Mouse (Mus musculus): ENCODE data around the gene Nobox. TPM values are rescaled to one million over a fixed set of nuclear protein-coding genes. Genes with fewer than 3 reads are reported as not detected.

The Nobox gene
- polyA plus RNA-seq, 1 experiment from 2014 or later, result not detected

DNA sequence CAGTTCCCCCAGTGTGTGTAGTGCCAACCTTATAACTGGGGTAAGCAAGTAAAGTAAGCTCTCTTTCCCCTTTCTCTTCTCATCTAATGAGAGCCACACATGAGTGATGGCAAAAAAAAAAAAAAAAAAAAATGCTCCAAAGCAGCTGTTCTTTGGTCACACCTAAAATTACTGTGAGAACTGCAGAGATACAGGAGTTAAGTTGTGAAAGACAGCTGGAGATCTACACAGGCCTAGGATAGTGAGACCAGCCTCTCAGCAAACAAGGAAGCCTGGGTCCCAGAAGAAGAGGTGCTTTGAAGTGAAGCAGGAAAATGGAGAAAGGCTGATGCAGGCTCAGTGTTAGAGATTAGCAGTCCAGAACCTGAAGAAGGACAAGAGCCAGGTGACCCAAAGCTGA lies 3.2 kb upstream of the Nobox start:
- Histone ChIP-seq H3K36me3 (no peaks in the 10 kb centered on the region), H3K9me3 (no peaks in the 10 kb centered on the region), H3K4me1 (no peaks in the 10 kb centered on the region), H3K27me3 (no peaks in the 10 kb centered on the region), H3K4me2 (replicated peaks) (no peak overlapping the region), H3K4me3 (no peak overlapping the region), H3K27ac (replicated peaks) (no peak overlapping the region), H3K9ac (replicated peaks) (no peak overlapping the region)
- no peak for ATAC-seq (replicated peaks)

DNA sequence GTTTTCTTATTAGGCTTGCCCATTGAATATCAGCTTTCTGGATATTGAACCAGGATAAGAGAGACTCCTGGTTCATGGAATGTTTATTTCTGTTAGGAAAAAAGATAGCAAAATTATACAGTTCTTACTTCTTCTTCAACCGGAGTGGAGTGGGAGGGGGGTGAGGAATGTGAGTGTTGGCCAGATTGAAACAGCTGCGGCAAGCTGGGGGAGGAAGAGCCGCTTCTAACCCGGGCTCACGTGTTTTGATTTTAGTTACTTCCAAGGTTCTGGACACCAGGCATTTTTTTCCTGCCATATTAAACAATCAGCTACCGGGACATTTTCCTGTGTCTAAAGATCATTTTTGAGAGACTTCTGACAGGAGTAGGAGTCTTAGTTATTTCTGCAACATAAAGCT lies 717 bp upstream of the Nobox start:
- H3K4me1 ChIP-seq, result no peaks in the 10 kb centered on the region
- no peaks in the 10 kb centered on the region for H3K9me3 ChIP-seq
- 83% methylated on average over 6 of the region's 6 CpGs for WGBS
- H3K4me2 ChIP-seq (replicated peaks), result no peak overlapping the region
- H3K27ac ChIP-seq (replicated peaks), result no peak overlapping the region
- no peak overlapping the region for H3K9ac ChIP-seq (replicated peaks)
- no peak for ATAC-seq (replicated peaks)
- no peaks in the 10 kb centered on the region for H3K36me3 ChIP-seq
- H3K4me3 ChIP-seq, result no peak overlapping the region
- no peaks in the 10 kb centered on the region for H3K27me3 ChIP-seq

DNA sequence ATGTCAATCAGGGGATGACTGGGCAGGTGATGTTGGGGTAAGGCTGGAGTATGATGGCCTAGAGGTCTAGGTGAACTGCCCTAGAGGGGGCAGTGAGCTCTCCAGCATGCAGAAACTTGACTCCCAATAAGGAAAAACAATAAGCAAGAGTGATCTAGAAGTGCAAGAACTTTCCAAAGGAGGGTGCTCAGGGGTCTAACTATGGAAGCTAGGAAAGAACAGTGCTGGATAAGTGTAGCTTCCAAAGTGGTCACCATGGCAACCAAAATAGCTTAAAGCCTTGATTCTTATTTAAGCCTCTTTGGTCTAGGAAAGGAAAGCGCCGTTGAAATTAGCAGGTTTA lies 11.9 kb downstream of the Nobox start:
- WGBS, result 17% methylated on average over 2 of the region's 2 CpGs
- H3K27me3 ChIP-seq, result no peaks in the 10 kb centered on the region
- H3K9me3 ChIP-seq, result no peaks in the 10 kb centered on the region
- no peak overlapping the region for H3K27ac ChIP-seq (replicated peaks)
- peaks cover 11% of the 10 kb centered on the region for H3K4me1 ChIP-seq
- no peak overlapping the region for H3K4me2 ChIP-seq (replicated peaks)
- H3K9ac ChIP-seq (replicated peaks), result no peak overlapping the region
- H3K4me3 ChIP-seq, result no peak overlapping the region
- H3K36me3 ChIP-seq, result no peaks in the 10 kb centered on the region
- ATAC-seq (replicated peaks), result peak; percentile 60

DNA sequence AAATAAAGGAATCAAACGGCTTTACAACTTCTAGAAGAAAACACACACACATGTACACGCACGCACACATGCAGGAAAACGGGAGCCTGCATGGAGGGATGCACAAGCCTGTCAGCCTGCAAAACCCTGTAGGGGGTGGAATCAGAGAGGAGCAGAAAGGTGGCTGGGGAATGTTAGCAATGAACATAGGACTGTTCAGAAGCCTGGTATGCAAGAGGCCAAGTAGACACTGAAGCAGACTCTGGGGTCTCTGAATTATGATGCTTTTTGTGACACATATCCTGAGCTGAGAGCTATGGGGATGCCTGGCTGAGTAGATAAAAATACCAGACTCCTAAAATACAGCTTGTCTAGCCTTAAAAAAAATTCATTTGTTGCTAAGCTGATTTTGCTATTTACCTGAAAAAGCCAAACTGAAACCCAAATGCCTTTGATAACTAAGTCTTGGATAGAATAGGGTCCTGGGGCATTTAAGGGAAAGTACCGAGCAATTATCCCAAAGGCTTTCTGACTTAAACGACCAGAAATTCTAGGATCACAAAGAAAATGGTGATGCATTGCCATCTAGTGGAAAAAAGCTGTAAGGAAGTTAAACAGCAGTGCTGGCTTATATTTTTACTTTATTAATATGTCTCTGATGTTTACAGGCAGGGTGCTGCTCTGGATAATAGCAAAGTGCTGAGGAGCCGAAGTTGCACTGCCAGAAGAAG lies 12.4 kb downstream of the Nobox start:
- H3K27ac ChIP-seq (replicated peaks), result no peak overlapping the region
- no peak overlapping the region for H3K4me3 ChIP-seq
- no peaks in the 10 kb centered on the region for H3K9me3 ChIP-seq
- H3K9ac ChIP-seq (replicated peaks), result no peak overlapping the region
- WGBS, result 39% methylated on average over 7 of the region's 7 CpGs
- peaks cover 11% of the 10 kb centered on the region for H3K4me1 ChIP-seq
- no peak overlapping the region for H3K4me2 ChIP-seq (replicated peaks)
- peak; percentile 73 for ATAC-seq (replicated peaks)
- H3K36me3 ChIP-seq, result no peaks in the 10 kb centered on the region
- no peaks in the 10 kb centered on the region for H3K27me3 ChIP-seq

DNA sequence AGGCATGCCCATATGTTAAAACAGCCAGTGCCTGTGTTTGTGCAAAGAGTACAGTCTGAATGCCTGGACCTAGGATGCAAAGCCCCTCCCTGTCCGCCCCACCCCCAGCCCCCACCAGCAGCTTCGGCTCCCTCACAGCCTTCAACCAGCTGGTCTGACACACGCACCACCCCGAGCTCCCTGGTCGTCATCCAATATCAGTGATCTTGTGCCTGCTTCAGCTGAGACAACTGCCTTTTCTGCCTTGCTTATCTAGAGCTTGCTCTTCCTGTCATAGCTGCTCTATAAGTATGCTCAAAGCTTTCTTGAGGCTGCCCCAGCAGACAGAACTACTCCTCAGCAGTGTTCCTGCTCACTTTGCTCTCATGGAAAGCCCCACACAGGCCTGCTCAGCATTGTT lies 13.4 kb downstream of the Nobox start:
- ATAC-seq (replicated peaks), result peak; percentile 17; the same call in 1 of the 2 replicates
- no peaks in the 10 kb centered on the region for H3K9me3 ChIP-seq
- H3K27ac ChIP-seq (replicated peaks), result no peak overlapping the region
- H3K4me2 ChIP-seq (replicated peaks), result no peak overlapping the region
- WGBS, result 41% methylated on average over 5 of the region's 5 CpGs
- H3K9ac ChIP-seq (replicated peaks), result no peak overlapping the region
- H3K27me3 ChIP-seq, result no peaks in the 10 kb centered on the region
- no peak overlapping the region for H3K4me3 ChIP-seq
- H3K36me3 ChIP-seq, result no peaks in the 10 kb centered on the region
- peaks cover 11% of the 10 kb centered on the region for H3K4me1 ChIP-seq

DNA sequence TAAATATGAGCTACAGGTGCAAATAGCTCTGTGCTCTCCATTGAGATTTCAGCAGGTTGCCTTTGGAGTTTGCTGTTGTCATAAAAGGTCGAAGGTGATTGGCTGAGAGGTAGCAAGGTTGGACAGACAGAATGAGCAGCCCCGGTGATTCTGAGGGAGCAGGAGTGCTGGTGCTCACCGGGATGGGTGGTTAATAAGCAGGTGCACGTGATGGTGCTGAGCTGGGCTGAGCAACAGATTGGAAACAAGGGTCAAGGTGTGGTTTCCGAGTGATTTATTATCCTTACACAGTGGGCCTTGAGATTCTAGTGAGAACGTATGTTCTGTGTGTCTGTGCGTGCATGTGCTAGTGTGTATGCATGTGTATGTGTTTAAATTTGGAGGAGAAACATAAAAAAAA lies 16.2 kb downstream of the Nobox start:
- Histone ChIP-seq H3K9ac (replicated peaks) (no peak overlapping the region), H3K4me1 (peaks cover 11% of the 10 kb centered on the region), H3K27me3 (no peaks in the 10 kb centered on the region), H3K9me3 (no peaks in the 10 kb centered on the region), H3K27ac (replicated peaks) (no peak overlapping the region), H3K4me3 (no peak overlapping the region), H3K36me3 (no peaks in the 10 kb centered on the region), H3K4me2 (replicated peaks) (no peak overlapping the region)
- no peak for ATAC-seq (replicated peaks)
- 80% methylated on average over 7 of the region's 7 CpGs for WGBS

DNA sequence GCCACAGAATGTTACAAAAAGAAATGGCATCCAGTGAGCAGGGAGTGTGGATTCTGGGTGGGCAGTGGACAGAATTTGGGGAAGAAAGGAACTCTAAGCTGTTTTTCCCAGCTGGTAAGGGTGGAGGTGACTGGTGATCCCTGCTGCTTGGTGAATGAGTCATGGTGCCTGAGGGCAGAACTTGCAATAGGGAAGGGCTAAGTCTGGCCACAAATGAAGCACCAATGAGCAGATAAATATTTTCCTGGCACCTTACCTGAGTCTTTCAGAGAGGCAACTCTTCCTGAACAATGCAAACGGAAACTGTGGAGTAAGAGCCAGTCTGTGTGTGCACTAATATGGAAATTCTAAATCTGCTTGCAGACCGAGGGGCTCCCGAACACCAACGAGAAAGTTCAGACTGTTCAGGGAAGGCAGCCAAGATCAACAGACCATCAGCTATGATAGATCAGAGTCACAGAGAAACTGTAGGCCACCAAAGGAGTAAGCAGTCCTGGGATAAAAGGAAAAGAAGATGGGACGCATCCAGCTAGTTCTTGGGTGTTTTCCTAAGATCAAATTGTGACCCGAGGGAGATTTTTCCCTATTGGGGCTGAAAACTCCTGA lies 16.8 kb downstream of the Nobox start:
- Histone ChIP-seq H3K36me3 (no peaks in the 10 kb centered on the region), H3K4me1 (peaks cover 9% of the 10 kb centered on the region), H3K9ac (replicated peaks) (no peak overlapping the region), H3K9me3 (no peaks in the 10 kb centered on the region), H3K27me3 (no peaks in the 10 kb centered on the region), H3K4me3 (no peak overlapping the region), H3K27ac (replicated peaks) (no peak overlapping the region), H3K4me2 (replicated peaks) (no peak overlapping the region)
- no peak for ATAC-seq (replicated peaks)
- WGBS, result 80% methylated on average over 6 of the region's 6 CpGs

DNA sequence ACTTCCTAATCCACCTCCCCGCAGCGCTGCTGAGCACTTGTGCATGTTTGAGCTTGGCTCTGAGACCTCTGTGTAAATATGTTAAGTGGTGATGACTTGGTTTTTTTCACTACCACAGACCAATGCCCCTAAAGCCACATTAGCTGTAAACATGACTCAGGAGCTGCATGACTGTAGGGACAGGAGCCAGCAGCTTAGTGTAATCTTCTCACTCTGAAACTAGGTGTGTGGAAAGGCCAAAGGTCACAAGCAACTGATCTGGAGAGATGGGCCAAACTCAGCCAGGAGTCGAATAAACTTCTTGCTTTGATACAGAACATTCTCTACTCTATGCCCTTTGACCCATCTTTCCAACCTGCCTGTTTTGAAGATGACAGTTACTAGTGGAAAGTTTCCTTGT lies 17.3 kb downstream of the Nobox start:
- Histone ChIP-seq H3K9me3 (no peaks in the 10 kb centered on the region), H3K4me2 (replicated peaks) (no peak overlapping the region), H3K9ac (replicated peaks) (no peak overlapping the region), H3K27me3 (no peaks in the 10 kb centered on the region), H3K36me3 (no peaks in the 10 kb centered on the region), H3K27ac (replicated peaks) (no peak overlapping the region), H3K4me1 (0 out of 2 replicates have a peak, but pooled peaks cover 6% of the 10 kb centered on the region), H3K4me3 (no peak overlapping the region)
- WGBS, result 76% methylated on average over 3 of the region's 3 CpGs
- no peak for ATAC-seq (replicated peaks)

DNA sequence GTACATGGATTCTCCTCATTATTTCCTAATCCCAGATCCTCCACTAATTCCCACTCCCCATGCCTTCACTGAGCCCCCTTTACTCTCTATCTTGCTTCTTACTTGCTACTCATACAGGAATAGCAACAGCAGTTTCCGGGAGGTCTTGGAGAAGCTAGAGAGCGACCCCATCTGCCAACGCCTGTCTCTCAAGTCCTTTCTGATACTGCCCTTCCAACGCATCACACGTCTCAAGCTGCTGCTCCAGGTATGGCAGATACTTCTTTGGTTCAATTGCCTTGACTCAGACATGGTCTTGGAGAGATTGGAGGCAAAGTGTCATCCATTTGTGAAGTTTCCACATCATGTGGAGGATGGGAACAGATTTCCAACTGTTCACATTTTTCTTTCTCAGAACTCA lies 28.9 kb downstream of the Nobox start:
- H3K4me3 ChIP-seq, result no peak overlapping the region
- H3K9me3 ChIP-seq, result no peaks in the 10 kb centered on the region
- ATAC-seq (replicated peaks), result no peak
- no peak overlapping the region for H3K9ac ChIP-seq (replicated peaks)
- no peaks in the 10 kb centered on the region for H3K27me3 ChIP-seq
- no peaks in the 10 kb centered on the region for H3K4me1 ChIP-seq
- no peaks in the 10 kb centered on the region for H3K36me3 ChIP-seq
- H3K4me2 ChIP-seq (replicated peaks), result no peak overlapping the region
- WGBS, result 95% methylated on average over 5 of the region's 5 CpGs
- H3K27ac ChIP-seq (replicated peaks), result no peak overlapping the region

DNA sequence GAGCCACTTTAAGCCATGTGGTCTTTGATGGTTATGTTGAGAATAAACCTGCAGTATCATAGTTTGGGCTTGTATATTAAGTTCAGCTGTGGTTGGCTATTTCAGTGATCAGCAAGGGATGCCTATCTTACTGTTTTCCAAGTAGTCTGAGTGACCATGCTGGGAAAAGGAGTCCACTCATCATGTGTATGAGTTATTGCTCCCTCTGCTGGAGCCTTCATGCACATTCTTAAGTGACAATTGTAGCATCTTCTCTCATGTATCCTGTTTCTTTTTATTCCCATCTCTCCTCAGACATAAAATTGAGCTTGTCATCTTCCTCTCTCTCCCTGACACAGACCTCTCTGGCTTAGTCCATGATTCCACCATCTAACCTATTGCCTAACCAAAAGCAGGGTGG lies 31.1 kb downstream of the Nobox start:
- no peak overlapping the region for H3K4me2 ChIP-seq (replicated peaks)

DNA sequence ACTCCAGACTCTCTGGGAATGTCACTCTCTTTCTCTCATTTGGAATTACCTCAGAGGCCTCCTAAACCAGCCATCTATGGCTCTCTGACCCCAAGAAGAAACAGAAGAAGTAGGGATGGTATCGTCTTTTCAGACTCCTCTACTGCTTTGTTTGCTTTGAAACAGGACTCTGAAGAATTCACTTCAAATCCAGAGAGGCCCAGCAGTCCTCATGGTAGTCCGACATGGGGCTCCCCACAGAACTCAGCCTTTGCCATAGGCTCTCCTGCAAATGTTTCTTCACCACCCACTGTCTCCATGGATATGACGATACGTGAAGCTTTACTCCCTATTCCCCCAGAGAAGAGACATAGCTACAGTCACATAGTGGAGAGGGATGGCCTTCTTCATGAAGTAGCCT lies 35.2 kb downstream of the Nobox start:
- no peaks in the 10 kb centered on the region for H3K4me1 ChIP-seq
- ATAC-seq (replicated peaks), result no peak
- no peak overlapping the region for H3K4me3 ChIP-seq
- H3K9ac ChIP-seq (replicated peaks), result no peak overlapping the region
- no peaks in the 10 kb centered on the region for H3K27me3 ChIP-seq
- H3K4me2 ChIP-seq (replicated peaks), result no peak overlapping the region
- H3K27ac ChIP-seq (replicated peaks), result no peak overlapping the region
- H3K36me3 ChIP-seq, result no peaks in the 10 kb centered on the region
- 91% methylated on average over 4 of the region's 4 CpGs for WGBS
- H3K9me3 ChIP-seq, result no peaks in the 10 kb centered on the region

More for the DNA sequence above, 31.1 kb downstream of the Nobox start:
- Histone ChIP-seq H3K27me3 (no peaks in the 10 kb centered on the region), H3K36me3 (no peaks in the 10 kb centered on the region), H3K4me3 (no peak overlapping the region), H3K27ac (replicated peaks) (no peak overlapping the region), H3K9me3 (no peaks in the 10 kb centered on the region), H3K9ac (replicated peaks) (no peak overlapping the region), H3K4me1 (no peaks in the 10 kb centered on the region)
- ATAC-seq (replicated peaks), result no peak

DNA sequence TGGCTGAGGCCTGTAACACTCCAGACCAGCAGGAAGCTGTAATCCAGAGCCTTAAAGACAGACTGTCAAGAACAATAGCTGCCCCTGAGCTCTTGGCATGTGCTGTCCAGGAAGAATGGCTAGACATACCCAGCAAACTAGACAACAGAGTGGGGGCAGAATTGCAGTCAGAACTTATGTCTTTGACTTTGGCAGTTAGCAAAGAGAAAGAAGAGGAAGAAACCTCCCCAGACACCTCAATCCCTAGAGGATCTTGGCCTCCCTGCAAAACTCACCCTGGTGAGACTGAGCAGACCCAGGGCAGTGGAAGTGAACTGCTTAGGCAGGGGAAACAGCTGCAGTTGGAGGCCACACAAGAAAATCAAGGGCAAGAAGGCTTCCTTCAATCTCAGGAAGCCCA lies 36.8 kb downstream of the Nobox start:
- peaks cover 2% of the 10 kb centered on the region; the same call in 1 of the 2 replicates for H3K27me3 ChIP-seq
- H3K36me3 ChIP-seq, result no peaks in the 10 kb centered on the region
- ATAC-seq (replicated peaks), result no peak
- H3K4me1 ChIP-seq, result no peaks in the 10 kb centered on the region
- no peak overlapping the region for H3K4me2 ChIP-seq (replicated peaks)
- no peak overlapping the region for H3K9ac ChIP-seq (replicated peaks)
- H3K4me3 ChIP-seq, result no peak overlapping the region
- no peak overlapping the region for H3K27ac ChIP-seq (replicated peaks)
- H3K9me3 ChIP-seq, result no peaks in the 10 kb centered on the region

DNA sequence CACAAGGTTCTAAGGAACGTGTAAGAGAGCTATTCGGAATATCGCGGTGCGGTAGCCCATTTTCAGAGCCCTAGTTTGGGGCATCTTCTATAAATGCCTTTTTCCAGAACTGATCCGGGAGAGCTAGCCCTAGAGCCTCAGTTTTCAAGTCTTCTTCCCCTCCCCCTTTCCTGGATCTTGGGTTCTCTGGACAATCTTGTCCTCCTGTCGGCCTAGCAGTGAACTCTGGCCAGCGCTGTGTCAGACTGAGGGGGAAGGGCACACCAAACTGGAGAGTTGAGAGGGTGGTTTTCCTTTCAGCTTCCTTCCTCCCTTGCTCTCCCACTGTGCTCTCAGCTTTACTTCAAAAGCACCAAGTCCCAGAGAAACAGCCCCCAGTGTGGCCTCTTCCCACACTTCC lies 43.0 kb downstream of the Nobox start:
- Histone ChIP-seq H3K9ac (replicated peaks) (no peak overlapping the region), H3K27me3 (peaks cover 4% of the 10 kb centered on the region; the same call in 1 of the 2 replicates), H3K27ac (replicated peaks) (no peak overlapping the region), H3K9me3 (no peaks in the 10 kb centered on the region), H3K4me1 (peaks cover 12% of the 10 kb centered on the region), H3K4me3 (peak overlapping the region; percentile 43), H3K4me2 (replicated peaks) (peak overlapping the region; percentile 76), H3K36me3 (no peaks in the 10 kb centered on the region)
- 9% methylated on average over 8 of the region's 8 CpGs for WGBS
- ATAC-seq (replicated peaks), result no peak
